Mouse (Mus musculus) heart, embryonic 14.5 days (tissue): ENCODE measurements around the gene Sox18. TPM values are rescaled to one million over a fixed set of nuclear protein-coding genes. Genes with fewer than 3 reads are reported as not detected.

Source experiments
- ATAC-seq: fragments of 200-750 bp; cut with Nextera tagmentation; 2 replicates; pipeline ENCODE4 v1.8.0; 2017; ENCODE audit warnings: low read depth, moderate TSS enrichment; ENCODE audit not compliant: insufficient number of reproducible peaks, insufficient read depth, low FRiP score
- H3K27ac ChIP-seq, 2 experiments: fragments of 200-500 bp in 1 of 2; fragments of 300-500 bp in 1 of 2; sonication (generic) in 1 of 2; replicated peaks in 1 of 2; 2 replicates each; pipeline ENCODE4 v1.5.1; 2012 to 2014; ENCODE audit warnings: low read depth in 2 of 2, low read length in 2 of 2, control low read depth in 1 of 2, mild to moderate bottlenecking in 1 of 2, mixed read lengths in 1 of 2; ENCODE audit not compliant: control insufficient read depth in 1 of 2, insufficient read depth in 1 of 2
- H3K27me3 ChIP-seq: fragments of 300-500 bp; sonication (generic); 2 replicates; pipeline ENCODE4 v1.6.1; 2014; ENCODE audit warnings: mild to moderate bottlenecking, low read length, control low read depth; ENCODE audit not compliant: control insufficient read depth, insufficient read depth
- H3K36me3 ChIP-seq: fragments of 300-500 bp; sonication (generic); 2 replicates; pipeline ENCODE4 v1.6.1; 2014; ENCODE audit warnings: mild to moderate bottlenecking, control low read depth, low read length, mixed read lengths; ENCODE audit not compliant: control insufficient read depth, insufficient read depth
- H3K4me1 ChIP-seq, 2 experiments: fragments of 200-500 bp in 1 of 2; fragments of 300-500 bp in 1 of 2; sonication (generic) in 1 of 2; 2 replicates each; pipeline ENCODE4 v1.6.1; 2012 to 2014; ENCODE audit warnings: low read length in 2 of 2, control low read depth in 1 of 2, mixed read lengths in 1 of 2; ENCODE audit not compliant: control insufficient read depth in 2 of 2, insufficient read depth in 2 of 2
- H3K4me2 ChIP-seq: fragments of 300-500 bp; sonication (generic); 2 replicates; pipeline ENCODE4 v1.6.1; 2014; ENCODE audit warnings: mild to moderate bottlenecking, low read length
- H3K4me3 ChIP-seq, 2 experiments: fragments of 200-500 bp in 1 of 2; fragments of 300-500 bp in 1 of 2; sonication (generic) in 1 of 2; 2 replicates each; pipeline ENCODE4 v1.5.1; 2012 to 2014; ENCODE audit warnings: low read length in 2 of 2, mild to moderate bottlenecking in 2 of 2, control low read depth in 1 of 2, low read depth in 1 of 2, moderate library complexity in 1 of 2; ENCODE audit not compliant: control insufficient read depth in 1 of 2, insufficient read depth in 1 of 2
- H3K9ac ChIP-seq: fragments of 300-500 bp; sonication (generic); 2 replicates; pipeline ENCODE4 v1.6.1; 2014; ENCODE audit warnings: mild to moderate bottlenecking, low read length
- H3K9me3 ChIP-seq: fragments of 300-500 bp; sonication (generic); 2 replicates; pipeline ENCODE4 v1.6.1; 2016; ENCODE audit warnings: low read length, control low read depth; ENCODE audit not compliant: control insufficient read depth
- WGBS: fragments of 180-500 bp; shearing (Covaris S2); extraction: QIAGEN DNeasy Blood & Tissue Kit; methylation state at CpG from one replicate; pipeline ENCODE4 v1.1.7; 2014; 5-methylcytosine and 5-hydroxymethylcytosine counted together
- polyA plus RNA-seq: library from polyadenylated mRNA; unstranded; fragments of >200 nt; fragmentation: Nextera tagmentation; extraction: Ambion mirVana; gene quantifications from 2 replicates; pipeline ENCODE4 v1.2.1, GENCODE M21; 2014

Sox18 gene
- polyA plus RNA-seq, 1 experiment from 2014 or later: 44.1 TPM

DNA sequence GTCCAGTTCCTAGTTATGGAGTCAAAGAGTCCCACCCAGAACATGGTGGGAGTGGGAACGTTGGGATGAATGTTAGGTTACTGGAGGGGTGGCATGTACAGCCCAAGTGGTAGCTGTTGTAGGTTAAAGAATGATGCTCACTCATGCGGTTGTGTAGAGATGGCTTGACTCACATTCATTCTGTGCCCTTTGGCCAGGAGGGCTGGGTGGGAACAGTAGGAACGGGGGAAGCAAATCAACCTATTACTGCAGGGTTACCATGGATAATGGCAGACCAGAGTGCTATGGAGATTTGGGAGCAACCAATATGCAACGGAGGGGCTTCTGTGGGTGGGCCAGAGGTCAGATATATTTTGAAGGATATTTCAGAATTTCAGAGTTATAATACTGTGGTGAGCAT, 3.5 kb upstream of the Sox18 start:
- Histone ChIP-seq H3K9me3 (no peaks in the 10 kb centered on the region), H3K4me1 (peaks cover 15 to 26% of the 10 kb centered on the region in 2 experiments), H3K4me3 (no peak overlapping the region), H3K27ac (peak overlapping the region; percentile 51 to 68; a peak in 3 of 4 replicates), H3K27me3 (peaks cover 41% of the 10 kb centered on the region), H3K4me2 (no peak overlapping the region), H3K36me3 (no peaks in the 10 kb centered on the region), H3K9ac (no peak overlapping the region)
- WGBS: 82% methylated on average over 4 of the region's 4 CpGs
- ATAC-seq: no peak

DNA sequence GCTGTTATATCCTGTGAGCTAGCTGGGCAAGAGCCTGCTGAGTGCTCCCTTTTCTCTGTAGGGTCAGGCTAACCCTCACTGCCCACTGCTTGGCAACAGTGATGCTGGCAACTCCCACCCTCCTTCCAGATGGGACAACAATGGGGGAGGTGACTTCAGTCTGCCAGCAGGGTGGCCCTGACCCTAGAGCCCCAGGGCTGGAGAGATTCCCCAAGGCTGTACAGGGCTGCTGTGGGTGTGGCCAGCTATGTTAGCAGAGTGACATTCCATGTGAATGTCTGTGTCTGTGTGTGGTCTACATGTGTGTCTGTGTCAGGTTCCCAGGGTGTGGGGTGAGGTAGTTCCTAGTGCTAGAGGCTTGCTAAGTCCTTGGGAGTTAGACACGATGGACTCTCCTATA, 2.1 kb upstream of the Sox18 start:
- peaks cover 11 to 26% of the 10 kb centered on the region in 2 experiments for H3K4me1 ChIP-seq
- no peak for ATAC-seq
- H3K9ac ChIP-seq: no peak overlapping the region
- H3K4me3 ChIP-seq: no peak overlapping the region
- H3K36me3 ChIP-seq: no peaks in the 10 kb centered on the region
- 0 out of 4 replicates have a peak overlapping the region, but pooled peaks of 1 of the 2 experiments have one; percentile 33 for H3K27ac ChIP-seq
- H3K4me2 ChIP-seq: no peak overlapping the region
- H3K9me3 ChIP-seq: no peaks in the 10 kb centered on the region
- H3K27me3 ChIP-seq: peaks cover 56% of the 10 kb centered on the region
- WGBS: 54% methylated on average over 1 of the region's 1 CpGs

DNA sequence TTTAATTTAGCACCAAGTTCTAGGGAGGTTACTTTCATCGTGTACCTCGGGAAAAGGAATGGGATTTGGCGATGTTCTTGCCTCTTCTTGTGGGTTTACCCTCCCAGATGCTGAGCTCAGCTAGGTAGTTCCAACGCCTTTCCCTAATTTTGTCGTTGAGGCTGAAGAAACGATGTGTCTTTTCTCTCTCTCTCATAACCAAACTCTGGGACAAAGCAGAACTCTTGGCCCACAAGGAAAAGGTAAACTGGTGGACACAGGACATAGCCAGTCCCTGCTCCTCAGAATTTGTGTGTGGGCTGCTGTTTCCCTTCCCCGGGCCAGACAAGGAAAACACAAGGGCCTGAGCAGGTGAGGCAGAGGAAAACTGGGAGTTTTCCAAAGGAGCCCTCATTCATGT, 544 bp upstream of the Sox18 start:
- H3K4me2 ChIP-seq: peak overlapping the region; percentile 75; the same call in 1 of the 2 replicates
- no peak overlapping the region for H3K9ac ChIP-seq
- WGBS: 24% methylated on average over 7 of the region's 7 CpGs
- H3K9me3 ChIP-seq: no peaks in the 10 kb centered on the region
- no peaks in the 10 kb centered on the region for H3K36me3 ChIP-seq
- no peak for ATAC-seq
- no peak overlapping the region for H3K27ac ChIP-seq
- H3K27me3 ChIP-seq: peaks cover 58% of the 10 kb centered on the region
- H3K4me3 ChIP-seq: peak overlapping the region in 1 of 2 experiments; percentile 55; a peak in 1 of 4 replicates
- peaks cover 7 to 25% of the 10 kb centered on the region in 2 experiments for H3K4me1 ChIP-seq

DNA sequence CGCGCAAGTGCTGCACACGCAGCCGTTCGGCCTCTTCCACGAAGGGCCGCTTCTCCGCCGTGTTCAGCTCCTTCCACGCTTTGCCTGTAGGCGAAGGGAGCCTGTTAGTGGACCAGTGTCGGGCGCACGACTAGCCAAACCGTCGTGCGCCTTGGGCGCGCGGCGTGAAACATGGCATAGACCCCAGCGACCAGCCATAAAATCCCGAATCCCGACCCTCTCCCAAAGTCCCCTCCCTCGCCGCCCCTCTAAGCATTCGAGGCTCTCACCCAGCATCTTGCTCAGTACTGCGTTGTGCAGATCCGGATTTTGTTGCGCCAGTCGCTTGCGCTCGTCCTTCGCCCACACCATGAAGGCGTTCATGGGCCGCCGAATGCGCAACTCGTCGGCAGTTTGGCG, 528 bp downstream of the Sox18 start:
- Histone ChIP-seq H3K27ac (peak overlapping the region; percentile 38 to 74), H3K4me3 (peak overlapping the region; percentile 55), H3K4me1 (peaks cover 7 to 21% of the 10 kb centered on the region in 2 experiments), H3K27me3 (peaks cover 58% of the 10 kb centered on the region), H3K36me3 (no peaks in the 10 kb centered on the region), H3K4me2 (peak overlapping the region; percentile 75), H3K9me3 (no peaks in the 10 kb centered on the region), H3K9ac (peak overlapping the region; percentile 76)
- WGBS: 1% methylated on average over 41 of the region's 41 CpGs
- no peak for ATAC-seq

DNA sequence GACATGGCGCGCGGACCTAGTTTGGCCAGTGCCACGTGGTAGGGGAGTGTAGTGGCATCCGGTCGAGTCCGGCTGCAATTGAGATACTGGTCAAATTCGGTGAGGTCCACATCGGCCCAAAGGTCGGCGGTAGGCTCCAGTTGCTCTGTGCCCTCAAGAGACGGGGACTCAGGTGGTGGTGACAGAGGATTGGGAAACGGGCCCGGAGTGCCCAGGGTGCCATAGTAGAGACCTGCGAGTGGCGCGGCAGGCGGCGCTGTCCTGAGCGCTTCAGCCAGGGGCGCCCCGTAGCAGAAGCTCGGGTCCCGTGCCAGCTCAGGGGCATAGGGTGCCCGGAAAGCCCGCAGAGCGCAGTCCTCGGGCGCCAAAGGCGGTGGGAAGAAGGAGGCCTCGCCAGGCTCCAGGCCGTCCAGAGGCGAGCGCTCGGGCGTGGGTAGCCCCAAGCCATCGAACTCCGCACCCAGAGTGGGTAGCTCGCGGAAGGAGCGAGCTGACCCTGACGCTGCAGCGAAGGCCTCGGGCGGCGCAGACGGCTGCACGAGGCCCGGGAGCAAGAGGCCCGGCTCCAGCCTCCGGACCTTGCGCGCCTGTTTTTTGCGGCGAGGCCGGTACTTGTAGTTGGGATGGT, 1.0 kb downstream of the Sox18 start:
- Histone ChIP-seq H3K27ac (peak overlapping the region; percentile 10 to 74; a peak in 2 of 4 replicates), H3K36me3 (no peaks in the 10 kb centered on the region), H3K9me3 (no peaks in the 10 kb centered on the region), H3K27me3 (peaks cover 58% of the 10 kb centered on the region), H3K4me3 (peak overlapping the region; percentile 55), H3K9ac (peak overlapping the region; percentile 76), H3K4me1 (peaks cover 3 to 16% of the 10 kb centered on the region in 2 experiments), H3K4me2 (peak overlapping the region; percentile 75)
- no peak for ATAC-seq
- 3% methylated on average over 56 of the region's 56 CpGs for WGBS

- Histone ChIP-seq H3K27me3 (0 out of 2 replicates have a peak, but pooled peaks cover under 1% of the 10 kb centered on the region), H3K4me1 (peaks cover 5% of the 10 kb centered on the region in 2 experiments; a peak in 2 of 4 replicates), H3K36me3 (no peaks in the 10 kb centered on the region), H3K9ac (no peak overlapping the region), H3K4me2 (no peak overlapping the region), H3K4me3 (no peak overlapping the region), H3K27ac (peak overlapping the region; percentile 84 to 86), H3K9me3 (no peaks in the 10 kb centered on the region)
- WGBS: 14% methylated on average over 4 of the region's 4 CpGs
- ATAC-seq: peak; percentile 53
Observed at GRCm38 (mm10) chr2:181663298-181663630, 8.2 kb downstream of the Sox18 start.

- 75% methylated on average over 3 of the region's 3 CpGs for WGBS
- peak; percentile 18 for ATAC-seq
- Histone ChIP-seq H3K9ac (no peak overlapping the region), H3K27me3 (no peaks in the 10 kb centered on the region), H3K4me2 (no peak overlapping the region), H3K9me3 (no peaks in the 10 kb centered on the region), H3K36me3 (no peaks in the 10 kb centered on the region), H3K4me1 (peaks cover 5 to 6% of the 10 kb centered on the region in 2 experiments; a peak in 2 of 4 replicates), H3K4me3 (no peak overlapping the region), H3K27ac (peak overlapping the region; percentile 84 to 86)
Observed at GRCm38 (mm10) chr2:181662620-181663297, 8.7 kb downstream of the Sox18 start.
